Mouse (Mus musculus) megakaryocyte, embryonic 14.5 days (primary cell): ENCODE results near the gene Grip1. TPM values are rescaled to one million over a fixed set of nuclear protein-coding genes. Genes with fewer than 3 reads are reported as not detected.

Experiments
- H3K27me3 ChIP-seq: replicated peaks from 2 replicates; pipeline ENCODE3; 2012; ENCODE audit warnings: inconsistent platforms
- H3K36me3 ChIP-seq: replicated peaks from 2 replicates; pipeline ENCODE3; 2012; ENCODE audit warnings: low read length, inconsistent platforms, mixed read lengths
- H3K4me1 ChIP-seq: 2 replicates; pipeline ENCODE4 v1.6.1; 2012; ENCODE audit warnings: inconsistent platforms
- H3K4me3 ChIP-seq: replicated peaks from 2 replicates; pipeline ENCODE3; 2012; ENCODE audit warnings: moderate library complexity, mild to moderate bottlenecking, inconsistent platforms
- H3K9me3 ChIP-seq: 2 replicates; pipeline ENCODE4 v1.6.1; 2012; ENCODE audit warnings: inconsistent platforms
- FLI1 ChIP-seq: IDR thresholded peaks from 2 replicates; pipeline ENCODE4 v1.6.1; 2012; ENCODE audit warnings: low read length, inconsistent platforms, mixed read lengths
- GATA1 ChIP-seq: IDR thresholded peaks from 3 replicates; pipeline ENCODE4 v1.6.1; 2012; ENCODE audit warnings: mixed read lengths, low read length, inconsistent platforms, borderline replicate concordance
- polyA plus RNA-seq: library from polyadenylated mRNA; stranded (reverse); fragments of >175 nt; gene quantifications from 2 replicates; pipeline ENCODE4 v1.2.3, GENCODE M21; 2012; ENCODE audit warnings: low replicate concordance; ENCODE audit not compliant: insufficient read depth

The Grip1 gene
- polyA plus RNA-seq, 1 experiment: 0.08 TPM

DNA sequence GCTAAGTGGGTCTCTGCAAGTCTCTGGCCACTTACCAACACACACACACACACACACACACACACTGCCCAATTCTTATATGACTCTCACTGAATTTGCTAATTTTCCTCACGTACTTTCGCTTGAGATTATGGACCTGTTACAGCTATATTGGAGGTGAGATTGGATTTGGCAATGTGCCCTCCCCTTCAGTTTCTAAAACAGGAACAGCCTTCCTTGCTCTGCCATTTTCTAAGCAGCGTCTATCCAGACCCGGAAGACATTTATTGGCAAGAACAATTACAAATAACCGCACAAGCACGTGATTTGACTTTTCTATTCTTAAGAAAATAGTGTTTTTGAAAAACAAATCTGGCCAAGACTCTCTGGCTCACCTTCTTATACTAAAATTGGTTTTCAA, 590.6 kb downstream of the Grip1 start:
- no peak overlapping the region for H3K4me3 ChIP-seq
- TF ChIP-seq GATA1: no peak
- no peak for TF ChIP-seq FLI1

DNA sequence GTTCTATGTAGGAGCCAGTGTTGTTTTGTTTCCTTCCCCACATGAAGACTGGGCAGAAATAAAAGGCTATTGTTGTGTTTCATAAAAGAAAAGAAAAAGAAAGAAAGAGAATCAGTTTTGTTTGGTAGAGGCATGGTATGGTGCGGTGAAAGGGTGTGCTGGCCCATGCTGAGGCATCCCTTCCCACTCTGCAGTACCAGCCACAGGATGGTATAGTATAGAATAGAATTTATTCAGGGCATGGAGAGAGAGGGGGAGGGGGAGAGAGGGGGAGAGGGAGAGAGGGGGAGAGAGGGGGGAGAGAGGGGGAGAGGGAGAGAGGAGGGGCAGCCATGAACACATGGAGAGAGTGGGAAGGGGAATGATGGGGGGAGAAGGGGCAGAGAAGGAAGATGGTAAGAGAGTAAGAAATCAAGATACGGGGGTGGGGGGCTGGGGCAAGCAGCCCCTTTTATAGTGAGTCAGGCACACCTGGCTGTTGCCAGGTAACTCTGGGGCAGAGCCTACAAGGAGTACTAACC, 591.1 kb downstream of the Grip1 start:
- H3K27me3 ChIP-seq: peaks cover 4% of the 10 kb centered on the region
- no peaks in the 10 kb centered on the region for H3K9me3 ChIP-seq
- TF ChIP-seq GATA1: no peak
- no peak for TF ChIP-seq FLI1
- no peaks in the 10 kb centered on the region for H3K36me3 ChIP-seq
- no peak overlapping the region for H3K4me3 ChIP-seq
- H3K4me1 ChIP-seq: no peaks in the 10 kb centered on the region

More for the DNA sequence above, 590.6 kb downstream of the Grip1 start:
- no peaks in the 10 kb centered on the region for H3K36me3 ChIP-seq
- no peaks in the 10 kb centered on the region for H3K4me1 ChIP-seq
- H3K27me3 ChIP-seq: no peaks in the 10 kb centered on the region
- no peaks in the 10 kb centered on the region for H3K9me3 ChIP-seq

DNA sequence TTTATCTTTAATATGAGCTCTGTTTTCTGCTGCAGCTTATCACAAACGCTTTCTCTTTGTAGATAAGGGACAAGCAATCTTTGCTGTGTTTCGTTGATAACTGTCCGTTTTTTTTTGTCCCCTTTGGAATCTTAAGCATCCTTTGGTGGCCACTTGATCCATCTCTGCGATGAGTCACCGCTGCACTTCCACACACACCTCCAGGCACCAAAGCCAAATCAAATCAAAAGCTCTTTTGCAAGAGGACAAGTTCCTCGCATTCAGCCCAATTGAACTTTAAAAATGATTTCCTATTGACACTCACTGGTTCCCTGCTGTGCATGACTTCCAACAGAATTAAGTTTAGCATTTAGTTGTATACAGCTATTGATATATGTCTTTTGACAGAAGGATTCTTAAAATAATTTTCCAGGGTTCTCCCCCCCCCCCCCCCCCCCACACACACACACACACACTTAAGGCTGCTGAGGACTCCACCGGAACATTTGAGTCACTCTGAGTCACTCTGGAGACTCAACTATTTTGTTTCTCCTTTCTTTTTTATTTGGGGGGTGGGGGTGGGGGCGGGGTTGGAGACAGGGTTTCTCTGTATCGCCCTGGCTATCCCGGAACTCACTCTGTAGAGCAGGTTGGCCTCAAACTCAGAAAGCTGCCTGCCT, 607.1 kb downstream of the Grip1 start:
- H3K36me3 ChIP-seq: no peaks in the 10 kb centered on the region
- no peak overlapping the region for H3K4me3 ChIP-seq
- H3K27me3 ChIP-seq: peaks cover 2% of the 10 kb centered on the region
- no peak for TF ChIP-seq GATA1
- TF ChIP-seq FLI1: no peak
- H3K9me3 ChIP-seq: peaks cover 23% of the 10 kb centered on the region
- H3K4me1 ChIP-seq: peaks cover 20% of the 10 kb centered on the region

DNA sequence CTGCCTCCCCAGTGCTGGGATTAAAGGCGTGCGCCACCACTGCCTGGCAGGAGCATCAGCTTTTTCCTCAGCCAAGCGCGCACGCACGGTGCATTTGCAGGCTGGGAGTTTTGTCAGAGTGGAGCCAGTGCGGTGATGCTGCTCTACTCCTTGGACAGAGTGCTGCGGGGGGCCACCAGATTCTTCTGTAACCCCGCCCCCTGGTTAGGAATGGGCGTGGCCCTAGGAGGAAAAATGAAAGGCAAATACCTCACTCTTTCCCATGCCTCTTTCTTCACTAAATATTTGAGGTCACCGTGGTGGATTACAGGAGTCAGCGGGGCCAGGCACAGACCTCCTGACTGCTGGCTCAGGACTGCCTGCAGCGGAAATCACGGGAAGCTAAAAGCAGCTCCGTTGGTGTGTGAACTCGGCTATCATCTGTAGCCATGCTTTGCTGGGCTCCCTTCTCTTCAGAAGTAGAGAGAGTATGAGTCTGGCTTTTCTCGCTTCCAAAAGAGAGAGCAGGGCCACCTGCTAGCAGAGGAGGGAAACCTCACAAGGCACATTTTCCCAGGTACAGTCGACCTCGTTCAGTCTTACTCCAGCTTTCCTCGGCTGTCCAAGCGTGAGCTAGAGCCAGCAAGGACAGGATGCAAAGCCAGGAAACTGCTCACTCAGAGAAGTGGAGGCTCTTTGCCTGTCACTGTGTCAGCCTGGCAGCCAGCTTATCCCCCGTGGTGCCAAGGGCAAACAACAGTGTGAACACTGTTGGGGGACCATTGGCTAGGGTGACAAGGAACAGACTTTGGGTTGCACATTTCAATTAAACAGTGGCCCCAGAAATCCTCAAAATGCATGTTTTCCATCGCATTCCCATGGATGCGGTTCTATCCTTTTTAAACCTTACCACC, 607.9 kb downstream of the Grip1 start:
- peaks cover 20% of the 10 kb centered on the region for H3K4me1 ChIP-seq
- no peaks in the 10 kb centered on the region for H3K36me3 ChIP-seq
- TF ChIP-seq FLI1: no peak
- TF ChIP-seq GATA1: no peak
- H3K9me3 ChIP-seq: peaks cover 26% of the 10 kb centered on the region
- peak overlapping the region; percentile 80 for H3K4me3 ChIP-seq
- H3K27me3 ChIP-seq: peaks cover 2% of the 10 kb centered on the region

DNA sequence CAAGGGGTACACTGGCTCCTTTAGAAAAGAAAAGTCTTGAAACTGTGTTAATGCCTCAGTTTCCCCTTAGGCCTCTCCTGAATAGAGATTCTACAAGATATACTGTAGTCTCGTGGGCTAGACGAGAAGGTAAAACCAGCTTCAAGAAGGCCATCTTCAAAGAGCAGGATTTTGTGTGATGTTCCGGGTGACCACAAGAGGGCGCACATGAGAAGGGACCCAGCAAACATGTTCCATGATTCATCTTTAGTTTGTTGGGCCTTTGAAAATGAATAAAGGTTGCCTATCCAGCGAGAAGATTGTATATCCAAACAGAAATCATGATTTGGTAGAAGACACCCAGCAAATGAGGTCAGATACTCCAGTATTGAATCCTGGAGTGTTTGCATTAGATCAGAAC, 610.8 kb downstream of the Grip1 start:
- Histone ChIP-seq H3K36me3 (no peaks in the 10 kb centered on the region), H3K4me1 (peaks cover 20% of the 10 kb centered on the region), H3K9me3 (peaks cover 9% of the 10 kb centered on the region), H3K27me3 (peaks cover 3% of the 10 kb centered on the region), H3K4me3 (no peak overlapping the region)
- TF ChIP-seq FLI1: no peak
- no peak for TF ChIP-seq GATA1

DNA sequence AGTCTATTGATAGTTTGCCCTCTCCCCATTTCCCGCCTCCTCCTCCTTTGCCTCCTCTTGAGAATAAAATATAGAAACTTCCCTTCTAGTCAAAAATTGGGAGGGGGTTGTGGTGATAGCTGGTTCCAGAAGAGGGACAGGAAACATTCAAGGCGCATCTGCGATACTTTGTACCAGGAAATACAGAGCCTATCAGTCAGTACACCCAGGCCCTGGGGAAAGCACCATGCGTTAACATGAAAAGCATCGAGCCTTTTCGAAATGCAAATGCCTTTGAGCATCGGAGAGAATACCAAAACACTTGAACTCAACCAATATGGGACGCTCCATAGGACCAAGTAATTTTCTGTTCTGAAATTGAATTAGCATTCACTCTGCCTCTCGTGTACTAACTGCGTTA, 612.7 kb downstream of the Grip1 start:
- no peak overlapping the region for H3K4me3 ChIP-seq
- H3K9me3 ChIP-seq: peaks cover 9% of the 10 kb centered on the region
- no peaks in the 10 kb centered on the region for H3K36me3 ChIP-seq
- H3K4me1 ChIP-seq: peaks cover 17% of the 10 kb centered on the region
- H3K27me3 ChIP-seq: peaks cover 5% of the 10 kb centered on the region
- TF ChIP-seq GATA1: no peak
- TF ChIP-seq FLI1: no peak

DNA sequence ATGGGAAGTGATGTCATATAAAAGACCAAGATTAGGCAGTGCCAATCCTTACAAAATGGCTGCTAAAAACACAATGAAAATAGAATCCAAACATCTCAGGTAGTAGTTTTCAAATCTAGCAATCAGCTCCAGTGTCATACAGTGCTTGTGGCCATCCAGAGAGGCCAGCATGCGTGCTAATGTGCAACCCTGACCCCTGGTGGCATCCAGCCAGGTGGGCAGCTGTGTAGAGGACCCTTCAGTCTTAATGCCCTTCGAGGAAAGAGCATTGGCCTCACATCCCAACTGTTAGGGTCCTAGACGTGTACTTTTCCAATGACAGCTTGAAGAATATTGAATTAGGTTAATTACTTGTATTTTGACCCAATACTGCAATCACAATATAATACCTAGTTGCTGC, 624.2 kb downstream of the Grip1 start:
- Histone ChIP-seq H3K9me3 (no peaks in the 10 kb centered on the region), H3K4me3 (no peak overlapping the region), H3K36me3 (peaks cover 34% of the 10 kb centered on the region), H3K4me1 (no peaks in the 10 kb centered on the region), H3K27me3 (no peaks in the 10 kb centered on the region)
- no peak for TF ChIP-seq FLI1
- TF ChIP-seq GATA1: no peak

DNA sequence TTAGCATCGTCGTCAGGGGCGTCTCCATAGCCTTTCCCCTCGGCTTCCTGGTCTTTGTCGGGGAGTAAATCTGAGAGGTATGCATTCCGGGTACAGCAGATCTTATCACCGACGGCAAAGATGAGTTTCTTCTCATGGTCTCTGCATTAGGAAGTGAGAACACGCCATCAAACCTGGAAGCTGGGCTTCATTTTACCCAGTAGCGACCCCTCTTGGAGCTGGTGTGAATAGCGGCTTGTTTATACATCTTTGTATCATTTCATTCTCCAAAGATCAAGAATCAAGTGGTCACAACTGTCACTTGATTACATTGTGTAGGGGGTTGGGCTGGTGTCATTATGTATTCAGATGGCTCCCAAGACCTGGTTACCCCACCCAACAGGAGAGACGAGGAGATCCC, 638.9 kb downstream of the Grip1 start:
- TF ChIP-seq GATA1 (no peak), FLI1 (no peak)
- H3K36me3 ChIP-seq: peaks cover 99% of the 10 kb centered on the region
- no peaks in the 10 kb centered on the region for H3K9me3 ChIP-seq
- H3K4me1 ChIP-seq: no peaks in the 10 kb centered on the region
- H3K27me3 ChIP-seq: no peaks in the 10 kb centered on the region
- no peak overlapping the region for H3K4me3 ChIP-seq

DNA sequence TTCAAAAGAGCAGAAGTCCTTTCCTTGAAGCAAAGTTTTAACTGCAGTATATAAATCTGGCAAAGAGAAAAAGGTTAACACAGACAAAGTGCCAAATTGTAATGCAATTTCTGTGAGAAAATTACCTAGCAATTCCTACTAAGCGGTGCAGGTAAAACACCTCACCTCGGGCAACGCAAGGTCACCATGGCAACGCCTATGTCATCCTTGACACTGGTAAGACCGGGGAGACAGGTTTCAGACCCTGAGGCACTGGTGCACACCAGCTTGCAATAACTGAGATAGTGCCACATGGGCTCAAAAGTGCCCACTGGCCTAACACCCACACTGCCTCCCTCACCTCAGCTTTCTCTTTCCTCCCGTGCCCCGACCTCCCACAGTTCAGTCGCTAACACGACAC, 641.5 kb downstream of the Grip1 start:
- H3K4me3 ChIP-seq: no peak overlapping the region
- no peaks in the 10 kb centered on the region for H3K4me1 ChIP-seq
- H3K27me3 ChIP-seq: no peaks in the 10 kb centered on the region
- H3K36me3 ChIP-seq: peaks cover 97% of the 10 kb centered on the region
- TF ChIP-seq FLI1 (no peak), GATA1 (no peak)
- H3K9me3 ChIP-seq: no peaks in the 10 kb centered on the region

DNA sequence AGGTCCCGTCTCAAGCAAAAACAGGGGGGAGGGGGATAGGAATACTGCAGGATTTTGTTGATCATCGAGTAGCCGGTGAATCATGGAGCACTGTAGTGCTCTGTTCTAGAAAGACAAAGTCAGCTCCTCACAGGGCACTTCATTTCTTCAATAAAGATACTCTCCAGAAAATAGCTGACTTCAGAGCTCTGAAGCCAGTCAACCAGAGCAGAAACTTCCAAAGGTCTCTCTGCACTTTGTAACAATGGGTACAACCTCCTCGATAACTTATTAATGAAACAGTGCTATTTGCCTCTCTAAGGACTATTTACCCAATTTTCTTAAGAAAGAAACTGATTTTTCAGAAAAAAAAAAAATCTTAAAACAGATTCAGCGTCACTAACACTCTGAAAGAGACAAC, 642.1 kb downstream of the Grip1 start:
- H3K27me3 ChIP-seq: no peaks in the 10 kb centered on the region
- peaks cover 98% of the 10 kb centered on the region for H3K36me3 ChIP-seq
- no peaks in the 10 kb centered on the region; the same call in 1 of the 2 replicates for H3K4me1 ChIP-seq
- H3K4me3 ChIP-seq: no peak overlapping the region
- TF ChIP-seq GATA1 (no peak), FLI1 (no peak)
- H3K9me3 ChIP-seq: no peaks in the 10 kb centered on the region
